Mouse (Mus musculus) embryonic fibroblast, embryonic 13.5 days (primary cell): ENCODE data around the gene Hivep3.

Source experiments
- CTCF ChIP-seq: IDR thresholded peaks from 2 replicates; pipeline ENCODE4 v1.5.1; 2011; ENCODE audit warnings: mild to moderate bottlenecking, control low read depth, low read length, moderate library complexity, borderline replicate concordance; ENCODE audit not compliant: insufficient read depth
- POLR2A ChIP-seq: IDR thresholded peaks from 2 replicates; pipeline ENCODE4 v1.6.1; 2011; ENCODE audit warnings: low read depth, mild to moderate bottlenecking, control low read depth, low read length, moderate library complexity

DNA sequence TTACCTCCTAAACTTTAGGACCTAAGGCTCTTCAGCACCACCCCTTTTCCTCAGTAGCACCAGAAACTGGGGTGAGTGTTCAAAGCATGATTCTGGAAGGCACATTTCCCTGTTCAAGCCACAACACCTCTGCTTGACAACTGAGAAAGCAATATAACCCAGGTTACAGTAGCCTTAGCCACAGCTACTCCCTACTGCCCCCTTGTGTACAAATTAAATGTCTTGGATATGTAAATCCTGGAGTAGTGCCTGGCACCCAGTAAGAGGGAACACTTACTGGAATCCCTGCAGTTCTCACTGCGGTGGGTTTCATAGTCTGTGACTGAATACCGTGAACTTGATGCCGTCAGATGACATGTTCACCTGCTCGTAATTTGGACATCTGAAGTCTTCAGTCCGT, 75.7 kb downstream of the Hivep3 start:
- no peak for TF ChIP-seq CTCF
- no peak for TF ChIP-seq POLR2A
